Mouse (Mus musculus) neural tube, embryonic 14.5 days (tissue): Measurements from ENCODE around the gene Masp1. TPM values are rescaled to one million over a fixed set of nuclear protein-coding genes. Genes with fewer than 3 reads are reported as not detected.
A peak's percentile ranks its signal among the peaks of the same experiment; 100 is the strongest.

ENCODE experiments used
- ATAC-seq: fragments of 200-750 bp; cut with Nextera tagmentation; 2 replicates; pipeline ENCODE4 v1.8.0; 2017; ENCODE audit warnings: low read depth, mild to moderate bottlenecking, moderate TSS enrichment, moderate library complexity
- H3K27ac ChIP-seq: fragments of 300-500 bp; sonication (generic); 2 replicates; pipeline ENCODE4 v1.5.1; 2014; ENCODE audit warnings: low read depth, mild to moderate bottlenecking, control low read depth, low read length, moderate library complexity, mixed read lengths
- H3K27me3 ChIP-seq: fragments of 300-500 bp; sonication (generic); 2 replicates; pipeline ENCODE4 v1.6.1; 2014; ENCODE audit warnings: low read length; ENCODE audit not compliant: control insufficient read depth, insufficient read depth
- H3K36me3 ChIP-seq: fragments of 300-500 bp; sonication (generic); 2 replicates; pipeline ENCODE4 v1.6.1; 2014; ENCODE audit warnings: low read length, mixed read lengths; ENCODE audit not compliant: control insufficient read depth, insufficient read depth
- H3K4me1 ChIP-seq: fragments of 300-500 bp; sonication (generic); 2 replicates; pipeline ENCODE4 v1.6.1; 2014; ENCODE audit warnings: low read length; ENCODE audit not compliant: control insufficient read depth, insufficient read depth
- H3K4me2 ChIP-seq: fragments of 300-500 bp; sonication (generic); 2 replicates; pipeline ENCODE4 v1.6.1; 2014; ENCODE audit warnings: mild to moderate bottlenecking, low read depth, low read length, control low read depth
- H3K4me3 ChIP-seq: fragments of 300-500 bp; sonication (generic); 2 replicates; pipeline ENCODE4 v1.5.1; 2014; ENCODE audit warnings: low read depth, low read length, control low read depth, mixed read lengths
- H3K9ac ChIP-seq: fragments of 300-500 bp; sonication (generic); replicated peaks from 2 replicates; pipeline ENCODE4 v1.6.1; 2014; ENCODE audit warnings: low read depth, mild to moderate bottlenecking, control low read depth, low read length, mixed read lengths
- H3K9me3 ChIP-seq: fragments of 300-500 bp; sonication (generic); 2 replicates; pipeline ENCODE4 v1.6.1; 2016; ENCODE audit warnings: low read length; ENCODE audit not compliant: control insufficient read depth
- WGBS: fragments of 180-500 bp; shearing (Covaris S2); extraction: QIAGEN DNeasy Blood & Tissue Kit; methylation state at CpG from one replicate; pipeline ENCODE4 v1.1.7; 2014; 5-methylcytosine and 5-hydroxymethylcytosine counted together
- polyA plus RNA-seq: library from polyadenylated mRNA; unstranded; fragments of >200 nt; fragmentation: Nextera tagmentation; extraction: Ambion mirVana; gene quantifications from 2 replicates; pipeline ENCODE4 v1.2.1, GENCODE M21; 2014

The Masp1 gene
- polyA plus RNA-seq, result 31.5 and 35.6 TPM in 2 replicates

DNA sequence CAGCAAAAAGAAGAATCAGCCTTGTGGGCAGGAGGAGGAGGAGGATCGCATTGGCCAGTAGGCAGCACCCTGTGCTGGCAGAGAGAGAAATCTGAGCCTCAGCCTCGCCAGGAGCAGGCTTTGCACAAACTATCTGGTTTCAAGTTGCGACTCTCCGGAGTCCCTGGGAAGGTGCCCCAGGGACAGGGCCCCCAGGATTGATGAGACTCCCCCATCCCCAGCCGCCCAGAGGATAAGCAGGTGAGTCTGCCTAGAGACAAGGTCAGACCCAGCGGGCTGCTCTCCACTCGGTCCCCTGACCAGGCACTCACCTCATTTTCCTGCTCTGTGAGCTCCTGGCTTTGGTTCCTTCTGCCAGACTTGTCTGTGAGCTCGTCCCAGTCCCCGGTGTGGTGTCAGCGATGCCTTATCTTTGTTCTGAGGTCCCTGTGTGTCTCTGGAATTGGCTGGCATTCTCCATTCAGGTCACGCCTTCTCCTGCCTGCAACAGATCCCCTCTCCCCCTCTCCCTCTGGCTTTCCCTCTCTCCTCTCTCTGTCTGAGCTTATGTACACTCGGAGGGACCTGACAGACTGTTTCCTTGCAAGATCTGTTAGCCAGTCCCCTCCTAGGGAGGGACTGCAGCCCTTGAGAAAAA, at the start of gene Masp1, which contains the start of gene Rtp4:
TSS of gene Masp1 (minus strand) at position 581 of the 637 bp plus-strand sequence.
TSS of gene Rtp4 (plus strand) at position 57 of the 637 bp plus-strand sequence.
- peak within 1 kb of the TSS; percentile 64 for H3K4me2 ChIP-seq
- peak within 1 kb of the TSS; percentile 42 for H3K4me3 ChIP-seq
- no peaks in the 10 kb centered on the region for H3K36me3 ChIP-seq
- peak; percentile 81 for ATAC-seq
- H3K9me3 ChIP-seq, result no peaks in the 10 kb centered on the region
- WGBS, result 1% methylated on average over 12 of the region's 12 CpGs
- H3K27ac ChIP-seq, result peak within 1 kb of the TSS; percentile 91
- H3K9ac ChIP-seq, result peak within 1 kb of the TSS; percentile 69
- no peaks in the 10 kb centered on the region for H3K27me3 ChIP-seq
- H3K4me1 ChIP-seq, result peaks cover 28% of the 10 kb centered on the region

DNA sequence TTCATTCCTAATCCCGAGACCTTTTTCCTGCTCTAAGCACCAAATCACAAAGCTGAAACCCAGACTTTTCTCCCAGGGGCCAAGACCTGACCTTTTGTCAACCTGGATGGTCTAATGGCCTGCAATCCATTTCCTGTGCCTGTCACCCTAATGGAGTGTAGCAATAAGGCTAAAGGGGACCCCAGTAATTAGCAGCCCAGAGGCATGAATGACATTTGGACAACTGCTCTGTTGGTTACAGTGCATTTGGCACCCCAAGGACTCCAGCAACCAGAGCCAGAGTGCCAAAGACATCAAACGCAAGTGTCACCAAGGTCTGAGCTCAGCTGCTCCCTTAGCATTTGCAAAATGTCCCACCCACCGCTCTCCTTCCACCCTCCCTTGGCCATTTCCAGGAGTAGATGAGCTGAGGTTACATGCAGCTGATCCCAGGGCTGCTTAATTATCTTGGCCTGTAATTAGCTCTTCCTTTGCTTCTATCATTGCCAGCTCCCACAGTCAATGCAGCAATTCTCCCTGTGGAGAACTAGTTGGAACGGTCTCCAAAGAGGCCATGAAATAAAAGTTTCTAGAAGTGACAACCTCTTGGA, 47.8 kb upstream of the Masp1 start:
- Histone ChIP-seq H3K4me1 (no peaks in the 10 kb centered on the region), H3K9ac (no peak overlapping the region), H3K27ac (no peak overlapping the region), H3K27me3 (no peaks in the 10 kb centered on the region), H3K4me2 (no peak overlapping the region), H3K4me3 (no peak overlapping the region), H3K9me3 (no peaks in the 10 kb centered on the region), H3K36me3 (no peaks in the 10 kb centered on the region)
- ATAC-seq, result no peak
- 25% methylated on average over 4 of the region's 4 CpGs for WGBS

DNA sequence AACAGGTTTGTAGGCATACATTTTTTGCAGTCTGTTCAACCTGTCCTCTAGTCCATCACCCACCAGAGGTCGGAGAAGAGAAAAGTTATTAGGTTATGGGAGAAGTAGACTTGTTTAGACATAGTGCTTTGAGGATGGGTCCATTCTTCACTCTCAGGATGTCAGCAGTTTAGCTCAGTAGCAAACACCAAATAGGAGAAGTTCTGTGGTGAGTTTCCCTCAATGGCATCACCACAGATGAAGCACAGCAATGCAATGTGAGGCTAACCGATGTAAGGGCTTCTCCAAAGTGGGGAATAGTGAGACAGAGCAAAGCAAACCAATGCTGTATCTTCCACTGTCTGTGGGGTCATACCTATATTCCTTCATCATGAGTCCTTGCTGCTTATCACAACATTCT, 37.1 kb upstream of the Masp1 start:
- Histone ChIP-seq H3K27me3 (no peaks in the 10 kb centered on the region), H3K4me3 (no peak overlapping the region), H3K9me3 (no peaks in the 10 kb centered on the region), H3K4me2 (no peak overlapping the region), H3K27ac (no peak overlapping the region), H3K9ac (no peak overlapping the region), H3K36me3 (no peaks in the 10 kb centered on the region), H3K4me1 (no peaks in the 10 kb centered on the region)
- ATAC-seq, result no peak
- 91% methylated on average over 2 of the region's 2 CpGs for WGBS

DNA sequence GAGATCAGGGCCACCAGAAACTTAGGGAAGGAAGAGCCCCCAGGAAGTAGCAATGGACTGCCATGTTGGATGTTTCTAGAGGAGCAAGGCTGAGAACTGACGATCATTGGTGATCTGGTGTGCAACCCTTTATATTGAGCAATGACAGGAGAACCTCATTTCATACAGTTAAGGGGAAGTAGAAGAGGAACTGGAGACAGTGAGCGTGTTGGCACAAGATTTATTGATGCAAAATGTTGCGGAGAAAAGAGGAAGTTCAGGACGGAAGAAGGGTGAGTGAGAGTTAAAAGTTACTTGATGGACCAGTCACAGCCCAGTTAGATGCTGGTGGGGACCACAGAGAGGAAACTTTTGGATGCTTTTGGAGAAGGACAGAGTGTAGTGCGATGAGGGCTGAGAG, 36.6 kb upstream of the Masp1 start:
- Histone ChIP-seq H3K27ac (no peak overlapping the region), H3K36me3 (no peaks in the 10 kb centered on the region), H3K4me3 (no peak overlapping the region), H3K4me2 (no peak overlapping the region), H3K9me3 (no peaks in the 10 kb centered on the region), H3K4me1 (no peaks in the 10 kb centered on the region), H3K9ac (no peak overlapping the region), H3K27me3 (no peaks in the 10 kb centered on the region)
- ATAC-seq, result no peak
- 95% methylated on average over 5 of the region's 5 CpGs for WGBS

DNA sequence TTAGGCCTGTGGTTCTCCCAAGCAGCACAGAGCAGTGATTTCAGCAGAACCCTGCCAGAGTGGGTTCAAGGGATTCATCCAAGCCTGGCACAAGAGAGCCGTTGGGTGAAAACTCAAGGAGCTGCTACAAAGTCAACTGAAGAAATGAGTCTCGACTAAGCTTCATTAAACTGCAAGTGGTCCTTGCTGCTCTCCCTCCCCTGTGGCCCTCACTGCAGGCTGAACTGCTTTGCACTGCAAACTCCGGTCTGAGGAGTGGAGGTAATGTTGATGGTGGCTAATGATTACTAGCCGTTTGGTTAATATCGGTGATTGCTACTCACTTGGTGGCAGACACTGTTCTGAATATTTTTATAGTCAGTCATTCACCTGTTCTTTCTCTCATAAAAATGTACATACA, 34.1 kb upstream of the Masp1 start:
- WGBS, result 59% methylated on average over 5 of the region's 5 CpGs
- Histone ChIP-seq H3K27ac (no peak overlapping the region), H3K4me3 (no peak overlapping the region), H3K27me3 (no peaks in the 10 kb centered on the region), H3K9ac (no peak overlapping the region), H3K4me1 (no peaks in the 10 kb centered on the region), H3K36me3 (no peaks in the 10 kb centered on the region), H3K4me2 (no peak overlapping the region), H3K9me3 (no peaks in the 10 kb centered on the region)
- ATAC-seq, result no peak

DNA sequence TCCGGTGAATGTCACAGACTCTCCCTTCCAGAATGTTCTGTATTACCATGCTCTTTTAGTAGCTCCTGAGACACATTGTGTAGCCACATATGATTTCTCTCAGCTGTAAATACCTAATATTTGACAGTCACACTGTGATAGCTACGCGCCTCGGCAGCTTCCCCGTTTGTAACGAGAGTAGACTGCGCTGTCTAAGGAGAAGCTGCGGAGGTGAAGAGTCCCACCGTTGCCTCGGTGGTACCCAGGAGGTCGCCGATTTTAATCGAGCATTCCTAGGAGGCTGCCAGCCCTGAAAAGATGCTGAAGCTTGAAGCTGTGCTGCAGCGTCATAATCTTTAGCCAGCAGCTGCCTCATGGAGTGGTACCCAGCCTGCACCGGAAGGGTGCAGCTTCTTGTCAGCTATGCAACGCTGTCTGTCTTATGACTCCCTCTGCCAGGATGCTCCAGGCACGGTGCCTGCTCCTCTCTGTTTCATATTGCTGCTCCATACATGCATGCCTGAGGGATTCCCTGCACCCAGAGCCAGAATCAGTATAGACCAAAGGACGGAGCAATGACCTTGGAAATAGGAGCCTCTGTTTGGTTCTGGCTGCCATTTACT, 30.5 kb upstream of the Masp1 start:
- no peaks in the 10 kb centered on the region for H3K36me3 ChIP-seq
- no peaks in the 10 kb centered on the region for H3K27me3 ChIP-seq
- ATAC-seq, result peak; percentile 66; the same call in 1 of the 2 replicates
- no peaks in the 10 kb centered on the region for H3K9me3 ChIP-seq
- no peak overlapping the region for H3K27ac ChIP-seq
- H3K9ac ChIP-seq, result no peak overlapping the region
- no peaks in the 10 kb centered on the region for H3K4me1 ChIP-seq
- 72% methylated on average over 18 of the region's 18 CpGs for WGBS
- H3K4me2 ChIP-seq, result no peak overlapping the region
- no peak overlapping the region for H3K4me3 ChIP-seq

DNA sequence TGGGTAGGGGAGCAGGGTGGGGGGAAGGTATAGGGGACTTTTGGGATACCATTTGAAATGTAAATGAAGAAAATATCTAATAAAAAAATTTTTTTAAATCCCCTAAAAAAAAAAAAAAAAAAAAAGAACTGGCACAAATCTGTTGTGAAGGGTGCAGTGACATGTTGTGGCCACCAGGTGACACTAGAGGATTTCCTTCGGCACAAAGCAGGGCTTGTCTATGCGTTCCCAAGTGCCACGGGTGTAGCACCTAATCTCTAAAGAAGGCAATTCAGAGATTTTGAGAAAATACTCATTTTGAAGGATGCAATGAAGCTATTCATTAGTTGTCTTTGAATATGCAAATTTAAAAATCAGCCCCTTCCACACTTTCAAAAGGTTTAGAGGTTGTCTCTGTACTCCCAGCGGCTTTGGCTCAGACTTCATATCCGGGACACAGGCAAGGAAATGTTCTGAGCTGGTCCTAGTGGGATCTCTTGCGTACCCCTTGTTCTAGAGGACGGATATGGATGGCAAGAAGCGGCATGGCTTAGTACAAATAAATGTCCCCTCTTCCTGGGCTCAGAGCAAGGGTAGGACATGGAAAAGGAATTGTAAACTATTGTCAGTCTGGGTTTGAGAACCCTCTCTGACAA, 29.8 kb upstream of the Masp1 start:
- 45% methylated on average over 8 of the region's 8 CpGs for WGBS
- Histone ChIP-seq H3K4me3 (no peak overlapping the region), H3K9ac (no peak overlapping the region), H3K27me3 (no peaks in the 10 kb centered on the region), H3K4me2 (no peak overlapping the region), H3K27ac (no peak overlapping the region), H3K4me1 (no peaks in the 10 kb centered on the region), H3K9me3 (no peaks in the 10 kb centered on the region), H3K36me3 (no peaks in the 10 kb centered on the region)
- peak; percentile 74 for ATAC-seq

DNA sequence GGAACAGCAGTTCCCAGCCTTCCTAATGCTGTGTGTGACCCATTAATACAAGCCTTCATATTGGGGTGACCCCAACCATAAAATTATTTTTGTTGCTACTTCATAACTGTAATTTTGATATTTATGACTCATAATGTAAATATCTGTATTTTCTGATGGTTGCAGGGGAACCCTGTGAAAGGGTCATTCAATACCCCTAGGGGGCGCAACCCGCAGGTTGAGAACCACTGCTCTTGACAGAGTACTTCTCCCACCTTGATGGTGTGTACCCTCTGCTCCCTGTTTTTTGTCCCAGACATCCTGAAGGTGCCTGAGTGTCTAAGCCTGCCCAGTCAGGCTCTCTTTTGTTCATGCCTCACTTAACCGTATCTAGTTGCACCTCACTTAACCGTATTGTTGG, 27.2 kb upstream of the Masp1 start:
- H3K9me3 ChIP-seq, result no peaks in the 10 kb centered on the region
- 92% methylated on average over 4 of the region's 4 CpGs for WGBS
- H3K27ac ChIP-seq, result no peak overlapping the region
- H3K36me3 ChIP-seq, result no peaks in the 10 kb centered on the region
- H3K27me3 ChIP-seq, result no peaks in the 10 kb centered on the region
- H3K9ac ChIP-seq, result no peak overlapping the region
- H3K4me3 ChIP-seq, result no peak overlapping the region
- ATAC-seq, result no peak
- no peak overlapping the region for H3K4me2 ChIP-seq
- no peaks in the 10 kb centered on the region for H3K4me1 ChIP-seq

DNA sequence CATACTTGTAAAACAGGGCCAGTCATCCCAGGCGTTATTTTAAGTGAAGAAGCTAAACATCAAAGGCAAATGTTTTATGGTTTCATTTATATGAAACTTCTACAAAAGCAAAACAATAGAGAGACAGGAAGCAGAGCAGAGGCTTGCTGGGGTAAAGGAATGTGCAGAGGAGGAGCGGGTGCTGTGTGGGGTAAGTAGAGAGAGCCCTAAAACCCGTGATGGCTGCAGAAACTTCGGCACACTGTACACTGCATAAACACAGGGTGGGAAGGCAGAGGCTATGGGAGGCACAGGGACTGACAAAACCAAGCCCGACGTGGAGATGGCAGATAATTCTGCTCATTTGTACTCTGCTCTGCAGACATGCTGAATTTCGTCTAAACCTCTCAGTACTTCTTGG, 23.7 kb upstream of the Masp1 start:
- Histone ChIP-seq H3K9ac (no peak overlapping the region), H3K4me1 (no peaks in the 10 kb centered on the region), H3K27me3 (no peaks in the 10 kb centered on the region), H3K4me3 (no peak overlapping the region), H3K36me3 (no peaks in the 10 kb centered on the region), H3K27ac (no peak overlapping the region), H3K9me3 (no peaks in the 10 kb centered on the region), H3K4me2 (no peak overlapping the region)
- 47% methylated on average over 7 of the region's 7 CpGs for WGBS
- ATAC-seq, result no peak
